Mouse (Mus musculus) ES-CJ7 (cell line): ENCODE results near the gene Zfp423.

ENCODE experiments used
- DNase-seq: peaks from one replicate; pipeline ENCODE4 v3.0.0; 2011; ENCODE audit warnings: low read depth, low spot score

The Zfp423 gene

GRCm38 (mm10) chr8:87837266-87837665 lies 122.1 kb downstream of the Zfp423 start:
- DNase-seq: no peak

GRCm38 (mm10) chr8:87836866-87837265 lies 122.5 kb downstream of the Zfp423 start:
- no peak for DNase-seq

- DNase-seq: no peak
Observed at GRCm38 (mm10) chr8:87835924-87836323, 123.5 kb downstream of the Zfp423 start.

GRCm38 (mm10) chr8:87835411-87835821 lies 124.0 kb downstream of the Zfp423 start:
- DNase-seq: no peak

GRCm38 (mm10) chr8:87834656-87835055 lies 124.7 kb downstream of the Zfp423 start:
- DNase-seq: no peak

- no peak for DNase-seq
Observed at GRCm38 (mm10) chr8:87833841-87834620, 125.4 kb downstream of the Zfp423 start.

- no peak for DNase-seq
Observed at GRCm38 (mm10) chr8:87833339-87833738, 126.1 kb downstream of the Zfp423 start.

GRCm38 (mm10) chr8:87832381-87833325 lies 126.7 kb downstream of the Zfp423 start:
- DNase-seq: peak; percentile 14

GRCm38 (mm10) chr8:87831567-87831966 lies 127.8 kb downstream of the Zfp423 start:
- DNase-seq: peak; percentile 38

- peak; percentile 49 for DNase-seq
Observed at GRCm38 (mm10) chr8:87831116-87831515, 128.3 kb downstream of the Zfp423 start.

GRCm38 (mm10) chr8:87830200-87830599 lies 129.2 kb downstream of the Zfp423 start:
- DNase-seq: peak; percentile 62

GRCm38 (mm10) chr8:87826013-87826660 lies 133.3 kb downstream of the Zfp423 start:
- DNase-seq: no peak

- no peak for DNase-seq
Observed at GRCm38 (mm10) chr8:87823172-87823571, 136.2 kb downstream of the Zfp423 start.

- DNase-seq: no peak
Observed at GRCm38 (mm10) chr8:87822690-87823089, 136.7 kb downstream of the Zfp423 start.

GRCm38 (mm10) chr8:87822175-87822574 lies 137.2 kb downstream of the Zfp423 start:
- DNase-seq: no peak

GRCm38 (mm10) chr8:87821655-87822054 lies 137.7 kb downstream of the Zfp423 start:
- DNase-seq: no peak

- DNase-seq: no peak
Observed at GRCm38 (mm10) chr8:87819263-87819662, 140.1 kb downstream of the Zfp423 start.

GRCm38 (mm10) chr8:87818506-87818905 lies 140.9 kb downstream of the Zfp423 start:
- no peak for DNase-seq

- no peak for DNase-seq
Observed at GRCm38 (mm10) chr8:87816141-87816540, 143.3 kb downstream of the Zfp423 start.

- DNase-seq: no peak
Observed at GRCm38 (mm10) chr8:87812661-87813060, 146.7 kb downstream of the Zfp423 start.

GRCm38 (mm10) chr8:87812069-87812449 lies 147.3 kb downstream of the Zfp423 start:
- no peak for DNase-seq
